Mouse (Mus musculus): ENCODE results near the gene Hat1. TPM values are rescaled to one million over a fixed set of nuclear protein-coding genes. Genes with fewer than 3 reads are reported as not detected.

Hat1 gene
- polyA plus RNA-seq, 1 experiment from 2014 or later = 164 TPM

- peaks cover 66% of the 10 kb centered on the region for H3K4me1 ChIP-seq (replicated peaks)
- 39% methylated on average over 6 of the region's 6 CpGs for WGBS (ENCODE audit: insufficient replicate concordance)
- no peak overlapping the region for H3K9ac ChIP-seq
Measured at GRCm38 (mm10) chr2:71466103-71466502, 77.3 kb downstream of the Hat1 start.

GRCm38 (mm10) chr2:71466861-71467450 is 78.2 kb downstream of the Hat1 start:
- no peak for ATAC-seq (ENCODE audit: low read depth)
- WGBS (ENCODE audit: insufficient replicate concordance) = 74% methylated on average over 11 of the region's 11 CpGs

More at GRCm38 (mm10) chr2:71466103-71466502, 77.3 kb downstream of the Hat1 start:
- Histone ChIP-seq H3K27me3 (no peaks in the 10 kb centered on the region), H3K4me2 (no peak overlapping the region), H3K9me3 (replicated peaks) (no peaks in the 10 kb centered on the region), H3K27ac (no peak overlapping the region), H3K4me3 (replicated peaks) (no peak overlapping the region), H3K36me3 (peaks cover 6% of the 10 kb centered on the region; the same call in 1 of the 2 replicates)
- ATAC-seq (ENCODE audit: low read depth) (no peak), DNase-seq (no peak)

GRCm38 (mm10) chr2:71471094-71471493 is 82.3 kb downstream of the Hat1 start:
- Histone ChIP-seq H3K9ac (no peak overlapping the region), H3K9me3 (replicated peaks) (no peaks in the 10 kb centered on the region), H3K4me2 (no peak overlapping the region), H3K4me1 (replicated peaks) (peaks cover 40% of the 10 kb centered on the region), H3K4me3 (replicated peaks) (no peak overlapping the region), H3K36me3 (no peaks in the 10 kb centered on the region), H3K27ac (no peak overlapping the region), H3K27me3 (no peaks in the 10 kb centered on the region)
- ATAC-seq (ENCODE audit: low read depth) (peak; percentile 86), DNase-seq (no peak)
- 53% methylated on average over 6 of the region's 6 CpGs for WGBS (ENCODE audit: insufficient replicate concordance)

More at GRCm38 (mm10) chr2:71466861-71467450, 78.2 kb downstream of the Hat1 start:
- Histone ChIP-seq H3K4me1 (replicated peaks) (peaks cover 68% of the 10 kb centered on the region), H3K36me3 (peaks cover 6% of the 10 kb centered on the region; the same call in 1 of the 2 replicates), H3K9ac (no peak overlapping the region), H3K27me3 (no peaks in the 10 kb centered on the region), H3K9me3 (replicated peaks) (no peaks in the 10 kb centered on the region), H3K27ac (peak overlapping the region; percentile 54), H3K4me3 (replicated peaks) (no peak overlapping the region), H3K4me2 (no peak overlapping the region)
- no peak for DNase-seq

- WGBS (ENCODE audit: insufficient replicate concordance) = 72% methylated on average over 7 of the region's 7 CpGs
- no peak overlapping the region for H3K4me2 ChIP-seq
- ATAC-seq (ENCODE audit: low read depth) (no peak), DNase-seq (no peak)
- H3K36me3 ChIP-seq = 0 out of 2 replicates have a peak, but pooled peaks cover 10% of the 10 kb centered on the region
- H3K9ac ChIP-seq = no peak overlapping the region
- H3K27me3 ChIP-seq = no peaks in the 10 kb centered on the region
- H3K27ac ChIP-seq = no peak overlapping the region
- H3K4me3 ChIP-seq (replicated peaks) = no peak overlapping the region
- H3K4me1 ChIP-seq (replicated peaks) = peaks cover 28% of the 10 kb centered on the region
- H3K9me3 ChIP-seq (replicated peaks) = 0 out of 2 replicates have a peak, but pooled peaks cover 4% of the 10 kb centered on the region
Measured at GRCm38 (mm10) chr2:71473830-71474229, 85.1 kb downstream of the Hat1 start.

- Histone ChIP-seq H3K9me3 (replicated peaks) (0 out of 2 replicates have a peak, but pooled peaks cover 4% of the 10 kb centered on the region), H3K27ac (no peak overlapping the region), H3K4me1 (replicated peaks) (peaks cover 28% of the 10 kb centered on the region), H3K4me2 (no peak overlapping the region), H3K4me3 (replicated peaks) (no peak overlapping the region), H3K9ac (no peak overlapping the region), H3K27me3 (no peaks in the 10 kb centered on the region), H3K36me3 (0 out of 2 replicates have a peak, but pooled peaks cover 10% of the 10 kb centered on the region)
- DNase-seq (no peak), ATAC-seq (ENCODE audit: low read depth) (no peak)
- 69% methylated on average over 7 of the region's 7 CpGs for WGBS (ENCODE audit: insufficient replicate concordance)
Measured at GRCm38 (mm10) chr2:71474345-71474744, 85.6 kb downstream of the Hat1 start.

- H3K4me2 ChIP-seq = no peak overlapping the region
Measured at GRCm38 (mm10) chr2:71475311-71475710, 86.6 kb downstream of the Hat1 start.

GRCm38 (mm10) chr2:71475760-71476159 is 87.0 kb downstream of the Hat1 start:
- 89% methylated on average over 4 of the region's 4 CpGs for WGBS (ENCODE audit: insufficient replicate concordance)
- Histone ChIP-seq H3K4me1 (replicated peaks) (peaks cover 21% of the 10 kb centered on the region), H3K36me3 (0 out of 2 replicates have a peak, but pooled peaks cover 10% of the 10 kb centered on the region), H3K27me3 (no peaks in the 10 kb centered on the region), H3K27ac (no peak overlapping the region), H3K4me3 (replicated peaks) (no peak overlapping the region), H3K9me3 (replicated peaks) (0 out of 2 replicates have a peak, but pooled peaks cover 4% of the 10 kb centered on the region), H3K4me2 (no peak overlapping the region), H3K9ac (no peak overlapping the region)
- DNase-seq = no peak
- no peak for ATAC-seq (ENCODE audit: low read depth)

More at GRCm38 (mm10) chr2:71475311-71475710, 86.6 kb downstream of the Hat1 start:
- Histone ChIP-seq H3K9me3 (replicated peaks) (0 out of 2 replicates have a peak, but pooled peaks cover 4% of the 10 kb centered on the region), H3K4me1 (replicated peaks) (peaks cover 25% of the 10 kb centered on the region), H3K4me3 (replicated peaks) (no peak overlapping the region), H3K27ac (no peak overlapping the region), H3K36me3 (0 out of 2 replicates have a peak, but pooled peaks cover 10% of the 10 kb centered on the region), H3K9ac (no peak overlapping the region), H3K27me3 (no peaks in the 10 kb centered on the region)
- ATAC-seq (ENCODE audit: low read depth) = no peak
- WGBS (ENCODE audit: insufficient replicate concordance) = 86% methylated on average over 10 of the region's 10 CpGs
- no peak for DNase-seq

- no peak for ATAC-seq (ENCODE audit: low read depth)
- Histone ChIP-seq H3K4me1 (replicated peaks) (peaks cover 15% of the 10 kb centered on the region), H3K4me3 (replicated peaks) (no peak overlapping the region), H3K9me3 (replicated peaks) (0 out of 2 replicates have a peak, but pooled peaks cover 4% of the 10 kb centered on the region), H3K27me3 (no peaks in the 10 kb centered on the region), H3K9ac (no peak overlapping the region), H3K4me2 (no peak overlapping the region), H3K36me3 (0 out of 2 replicates have a peak, but pooled peaks cover 10% of the 10 kb centered on the region), H3K27ac (no peak overlapping the region)
- DNase-seq = no peak
Measured at GRCm38 (mm10) chr2:71477787-71478186, 89.0 kb downstream of the Hat1 start.

GRCm38 (mm10) chr2:71479917-71480316 is 91.2 kb downstream of the Hat1 start:
- Histone ChIP-seq H3K4me2 (no peak overlapping the region), H3K9me3 (replicated peaks) (0 out of 2 replicates have a peak, but pooled peaks cover 4% of the 10 kb centered on the region), H3K9ac (no peak overlapping the region), H3K27me3 (no peaks in the 10 kb centered on the region), H3K36me3 (0 out of 2 replicates have a peak, but pooled peaks cover 10% of the 10 kb centered on the region), H3K27ac (no peak overlapping the region), H3K4me1 (replicated peaks) (peaks cover 6% of the 10 kb centered on the region), H3K4me3 (replicated peaks) (no peak overlapping the region)
- ATAC-seq (ENCODE audit: low read depth) = no peak
- no peak for DNase-seq
- WGBS (ENCODE audit: insufficient replicate concordance) = 61% methylated on average over 7 of the region's 7 CpGs

GRCm38 (mm10) chr2:71481825-71482224 is 93.1 kb downstream of the Hat1 start:
- peaks cover 6% of the 10 kb centered on the region; the same call in 1 of the 2 replicates for H3K4me1 ChIP-seq (replicated peaks)
- DNase-seq (no peak), ATAC-seq (ENCODE audit: low read depth) (no peak)
- H3K9ac ChIP-seq = no peak overlapping the region
- no peak overlapping the region for H3K27ac ChIP-seq
- H3K4me2 ChIP-seq = no peak overlapping the region
- H3K36me3 ChIP-seq = 0 out of 2 replicates have a peak, but pooled peaks cover 9% of the 10 kb centered on the region
- no peaks in the 10 kb centered on the region for H3K27me3 ChIP-seq
- 0 out of 2 replicates have a peak, but pooled peaks cover 4% of the 10 kb centered on the region for H3K9me3 ChIP-seq (replicated peaks)
- no peak overlapping the region for H3K4me3 ChIP-seq (replicated peaks)
- WGBS (ENCODE audit: insufficient replicate concordance) = 43% methylated on average over 6 of the region's 6 CpGs

GRCm38 (mm10) chr2:71483046-71483716 is 94.4 kb downstream of the Hat1 start:
- WGBS (ENCODE audit: insufficient replicate concordance) = 76% methylated on average over 10 of the region's 10 CpGs
- DNase-seq = no peak
- Histone ChIP-seq H3K9ac (no peak overlapping the region), H3K9me3 (replicated peaks) (no peaks in the 10 kb centered on the region), H3K4me2 (no peak overlapping the region), H3K27ac (no peak overlapping the region), H3K36me3 (no peaks in the 10 kb centered on the region), H3K27me3 (no peaks in the 10 kb centered on the region), H3K4me3 (replicated peaks) (no peak overlapping the region), H3K4me1 (replicated peaks) (peaks cover 6% of the 10 kb centered on the region; the same call in 1 of the 2 replicates)
- ATAC-seq (ENCODE audit: low read depth) = no peak
